Mouse (Mus musculus): ENCODE measurements at regions not wholly inside any gene's neighbourhood (a gene's known extent, or its start where the extent isn't known, plus 50 kb on each side); places are given as distances from the start of the nearest gene placed in this dataset.

GRCm38 (mm10) chr9:43661646-43662045 is 82.1 kb upstream of the Nectin1 start:
- Histone ChIP-seq H3K9me3 (replicated peaks) (peaks cover 33% of the 10 kb centered on the region), H3K4me1 (ENCODE audit: insufficient read depth, low read depth, low read length) (no peaks in the 10 kb centered on the region), H3K36me3 (replicated peaks) (no peaks in the 10 kb centered on the region), H3K27me3 (ENCODE audit: insufficient read depth, low read length) (no peaks in the 10 kb centered on the region), H3K4me3 (ENCODE audit: low read depth, low read length) (no peak overlapping the region)
- no peak for TF ChIP-seq TAL1 (conservative IDR thresholded peaks at IDR 0.05; ENCODE audit: low read depth, low read length)
- no peak for TF ChIP-seq CTCF (IDR thresholded peaks at IDR 0.05; ENCODE audit: low read depth, low read length)
- no peak for DNase-seq (ENCODE audit: low spot score)
- no peak for ATAC-seq (ENCODE audit: extremely low read depth, insufficient number of reproducible peaks, low FRiP score, poor library complexity, severe bottlenecking)

- Histone ChIP-seq H3K9me3 (replicated peaks) (peaks cover 51% of the 10 kb centered on the region), H3K27me3 (ENCODE audit: insufficient read depth, low read length) (no peaks in the 10 kb centered on the region), H3K4me3 (ENCODE audit: low read depth, low read length) (no peak overlapping the region), H3K36me3 (replicated peaks) (no peaks in the 10 kb centered on the region), H3K4me1 (ENCODE audit: insufficient read depth, low read depth, low read length) (no peaks in the 10 kb centered on the region)
- DNase-seq (ENCODE audit: low spot score) (no peak), ATAC-seq (ENCODE audit: extremely low read depth, insufficient number of reproducible peaks, low FRiP score, poor library complexity, severe bottlenecking) (no peak)
- TF ChIP-seq GATA2 (IDR thresholded peaks at IDR 0.05; ENCODE audit: borderline replicate concordance, low read depth, low read length) (no peak), TAL1 (conservative IDR thresholded peaks at IDR 0.05; ENCODE audit: low read depth, low read length) (no peak), CTCF (IDR thresholded peaks at IDR 0.05; ENCODE audit: low read depth, low read length) (no peak), POLR2AphosphoS5 (IDR thresholded peaks at IDR 0.05; ENCODE audit: insufficient replicate concordance, low read depth, low read length) (no peak), GATA1 (IDR thresholded peaks at IDR 0.05; ENCODE audit: borderline replicate concordance, low read length) (no peak)
These were observed 76.4 kb upstream of the Nectin1 start for GRCm38 (mm10) chr9:43667386-43667785.

- ATAC-seq (ENCODE audit: extremely low read depth, insufficient number of reproducible peaks, low FRiP score, poor library complexity, severe bottlenecking) (no peak), DNase-seq (ENCODE audit: low spot score) (no peak)
- TF ChIP-seq TAL1 (conservative IDR thresholded peaks at IDR 0.05; ENCODE audit: low read depth, low read length): no peak
- no peak for TF ChIP-seq GATA1 (IDR thresholded peaks at IDR 0.05; ENCODE audit: borderline replicate concordance, low read length)
- no peak for TF ChIP-seq GATA2 (IDR thresholded peaks at IDR 0.05; ENCODE audit: borderline replicate concordance, low read depth, low read length)
- TF ChIP-seq CTCF (IDR thresholded peaks at IDR 0.05; ENCODE audit: low read depth, low read length): no peak
- no peak for TF ChIP-seq POLR2AphosphoS5 (IDR thresholded peaks at IDR 0.05; ENCODE audit: insufficient replicate concordance, low read depth, low read length)
These were observed 75.8 kb upstream of the Nectin1 start for GRCm38 (mm10) chr9:43667974-43668373.

GRCm38 (mm10) chr9:43668731-43669130 is 75.1 kb upstream of the Nectin1 start:
- no peak overlapping the region for H3K4me3 ChIP-seq (ENCODE audit: low read depth, low read length)
- no peaks in the 10 kb centered on the region for H3K27me3 ChIP-seq (ENCODE audit: insufficient read depth, low read length)
- peaks cover 58% of the 10 kb centered on the region for H3K9me3 ChIP-seq (replicated peaks)
- H3K4me1 ChIP-seq (ENCODE audit: insufficient read depth, low read depth, low read length): no peaks in the 10 kb centered on the region
- DNase-seq (ENCODE audit: low spot score) (no peak), ATAC-seq (ENCODE audit: extremely low read depth, insufficient number of reproducible peaks, low FRiP score, poor library complexity, severe bottlenecking) (no peak)
- TF ChIP-seq TAL1 (conservative IDR thresholded peaks at IDR 0.05; ENCODE audit: low read depth, low read length) (no peak), CTCF (IDR thresholded peaks at IDR 0.05; ENCODE audit: low read depth, low read length) (no peak), POLR2AphosphoS5 (IDR thresholded peaks at IDR 0.05; ENCODE audit: insufficient replicate concordance, low read depth, low read length) (no peak), GATA2 (IDR thresholded peaks at IDR 0.05; ENCODE audit: borderline replicate concordance, low read depth, low read length) (no peak), GATA1 (IDR thresholded peaks at IDR 0.05; ENCODE audit: borderline replicate concordance, low read length) (no peak)
- no peaks in the 10 kb centered on the region for H3K36me3 ChIP-seq (replicated peaks)

More at GRCm38 (mm10) chr9:43667974-43668373, 75.8 kb upstream of the Nectin1 start:
- Histone ChIP-seq H3K4me3 (ENCODE audit: low read depth, low read length) (no peak overlapping the region), H3K9me3 (replicated peaks) (peaks cover 53% of the 10 kb centered on the region), H3K27me3 (ENCODE audit: insufficient read depth, low read length) (no peaks in the 10 kb centered on the region), H3K4me1 (ENCODE audit: insufficient read depth, low read depth, low read length) (no peaks in the 10 kb centered on the region), H3K36me3 (replicated peaks) (no peaks in the 10 kb centered on the region)

GRCm38 (mm10) chr9:43670563-43670962 is 73.2 kb upstream of the Nectin1 start:
- Histone ChIP-seq H3K4me3 (ENCODE audit: low read depth, low read length) (no peak overlapping the region), H3K9me3 (replicated peaks) (peaks cover 60% of the 10 kb centered on the region), H3K4me1 (ENCODE audit: insufficient read depth, low read depth, low read length) (no peaks in the 10 kb centered on the region), H3K36me3 (replicated peaks) (no peaks in the 10 kb centered on the region), H3K27me3 (ENCODE audit: insufficient read depth, low read length) (no peaks in the 10 kb centered on the region)
- ATAC-seq (ENCODE audit: extremely low read depth, insufficient number of reproducible peaks, low FRiP score, poor library complexity, severe bottlenecking): no peak
- no peak for DNase-seq (ENCODE audit: low spot score)
- TF ChIP-seq CTCF (IDR thresholded peaks at IDR 0.05; ENCODE audit: low read depth, low read length) (no peak), TAL1 (conservative IDR thresholded peaks at IDR 0.05; ENCODE audit: low read depth, low read length) (no peak), GATA1 (IDR thresholded peaks at IDR 0.05; ENCODE audit: borderline replicate concordance, low read length) (no peak), POLR2AphosphoS5 (IDR thresholded peaks at IDR 0.05; ENCODE audit: insufficient replicate concordance, low read depth, low read length) (no peak), GATA2 (IDR thresholded peaks at IDR 0.05; ENCODE audit: borderline replicate concordance, low read depth, low read length) (no peak)

GRCm38 (mm10) chr9:43673171-43673680 is 70.6 kb upstream of the Nectin1 start:
- no peaks in the 10 kb centered on the region for H3K27me3 ChIP-seq (ENCODE audit: insufficient read depth, low read length)
- DNase-seq (ENCODE audit: low spot score) (no peak), ATAC-seq (ENCODE audit: extremely low read depth, insufficient number of reproducible peaks, low FRiP score, poor library complexity, severe bottlenecking) (no peak)
- no peak for TF ChIP-seq POLR2AphosphoS5 (IDR thresholded peaks at IDR 0.05; ENCODE audit: insufficient replicate concordance, low read depth, low read length)
- TF ChIP-seq GATA1 (IDR thresholded peaks at IDR 0.05; ENCODE audit: borderline replicate concordance, low read length): no peak
- no peak for TF ChIP-seq TAL1 (conservative IDR thresholded peaks at IDR 0.05; ENCODE audit: low read depth, low read length)
- no peak for TF ChIP-seq GATA2 (IDR thresholded peaks at IDR 0.05; ENCODE audit: borderline replicate concordance, low read depth, low read length)
- TF ChIP-seq CTCF (IDR thresholded peaks at IDR 0.05; ENCODE audit: low read depth, low read length): no peak
- H3K4me1 ChIP-seq (ENCODE audit: insufficient read depth, low read depth, low read length): no peaks in the 10 kb centered on the region
- H3K36me3 ChIP-seq (replicated peaks): no peaks in the 10 kb centered on the region
- H3K9me3 ChIP-seq (replicated peaks): peaks cover 61% of the 10 kb centered on the region
- H3K4me3 ChIP-seq (ENCODE audit: low read depth, low read length): no peak overlapping the region
